Mouse (Mus musculus): ENCODE data around the gene Elovl6. TPM values are rescaled to one million over a fixed set of nuclear protein-coding genes. Genes with fewer than 3 reads are reported as not detected.

Elovl6 gene
- total and polyA plus RNA-seq, 3 experiments = 15.0 to 17.2 TPM; not detected in 1

DNA sequence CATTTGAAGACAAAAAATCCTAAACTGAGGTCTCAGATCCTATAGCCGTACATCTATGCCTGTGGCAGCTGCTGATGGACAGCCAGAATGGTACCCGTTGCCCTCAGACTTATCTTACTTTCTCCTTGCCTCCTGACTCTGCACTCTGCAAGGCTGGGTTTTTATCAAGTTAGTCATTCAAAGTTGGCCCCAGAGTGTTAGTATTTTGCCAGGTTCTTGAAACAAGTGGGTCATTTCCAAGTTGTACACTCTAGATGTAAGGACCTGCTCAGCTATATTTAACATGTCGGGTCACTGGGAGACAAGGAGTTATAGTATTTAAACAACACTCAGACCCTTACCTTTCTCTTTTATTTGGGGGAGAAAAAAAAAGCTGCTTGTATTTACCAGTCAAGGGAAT, 88.6 kb downstream of the Elovl6 start:
- H3K36me3 ChIP-seq (ENCODE audit: control insufficient read depth in 1 of 2, insufficient read depth in 2 of 2, low read length in 2 of 2) = no peaks in the 10 kb centered on the region; a peak in 1 of 4 replicates

DNA sequence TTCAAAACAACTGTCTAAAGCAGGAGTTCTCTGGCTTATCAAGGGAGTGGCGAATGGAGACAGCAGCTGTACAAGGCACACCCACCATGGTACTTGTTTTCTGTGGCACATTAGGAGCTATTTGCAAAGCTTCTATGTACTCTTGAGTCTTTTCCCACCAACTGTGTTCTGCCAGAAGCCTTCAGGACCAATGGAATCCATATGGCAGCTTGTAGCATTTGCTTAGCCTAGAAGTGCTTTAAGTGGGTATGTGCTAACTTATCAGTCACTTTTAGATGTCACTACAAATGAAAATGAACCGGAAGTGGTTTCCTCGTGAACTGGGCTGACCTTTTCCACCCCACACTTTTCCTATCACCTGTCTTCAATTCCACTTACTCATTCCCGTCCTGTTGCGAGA, 89.1 kb downstream of the Elovl6 start:
- no peaks in the 10 kb centered on the region for H3K79me2 ChIP-seq (ENCODE audit: control insufficient read depth, insufficient read depth, low read length, poor library complexity)
- no peak overlapping the region for H3K27ac ChIP-seq (ENCODE audit: control insufficient read depth, low read depth, low read length)
- TF ChIP-seq ZC3H11A (IDR thresholded peaks at IDR 0.05; ENCODE audit: low read depth, low read length) = no peak
- no peak for TF ChIP-seq SIN3A (IDR thresholded peaks at IDR 0.05; ENCODE audit: low read length)
- TF ChIP-seq HCFC1 (IDR thresholded peaks at IDR 0.05; ENCODE audit: low read depth, low read length) = no peak
- no peak for TF ChIP-seq MEF2A (IDR thresholded peaks at IDR 0.05; ENCODE audit: extremely low read depth, insufficient replicate concordance, low read depth, low read length, poor library complexity, severe bottlenecking)
- no peak for TF ChIP-seq MYC (IDR thresholded peaks at IDR 0.05; ENCODE audit: low read depth, low read length)
- no peak for TF ChIP-seq TBP (IDR thresholded peaks at IDR 0.05; ENCODE audit: low read depth, low read length)
- no peak for TF ChIP-seq POLR2AphosphoS2 (IDR thresholded peaks at IDR 0.05; ENCODE audit: low read length)
- TF ChIP-seq MAZ (IDR thresholded peaks at IDR 0.05; ENCODE audit: low read depth, low read length) = no peak
- TF ChIP-seq MYB (IDR thresholded peaks at IDR 0.05; ENCODE audit: low read depth, low read length) = no peak
- no peak for TF ChIP-seq BHLHE40 (IDR thresholded peaks at IDR 0.05; ENCODE audit: borderline replicate concordance, low read depth, low read length)
- no peak for TF ChIP-seq CHD2 (IDR thresholded peaks at IDR 0.05; ENCODE audit: low read length)
- no peak for TF ChIP-seq ETS1 (IDR thresholded peaks at IDR 0.05; ENCODE audit: low read depth, low read length)
- TF ChIP-seq TAL1 (IDR thresholded peaks at IDR 0.05; ENCODE audit: low read length) = no peak
- no peak for TF ChIP-seq MAFK (IDR thresholded peaks at IDR 0.05; ENCODE audit: borderline replicate concordance, low read depth, low read length)
- no peaks in the 10 kb centered on the region; a peak in 1 of 4 replicates for H3K4me1 ChIP-seq (ENCODE audit: control insufficient read depth in 1 of 2, insufficient read depth in 2 of 2, low read length in 2 of 2)
- H3K27me3 ChIP-seq (ENCODE audit: control insufficient read depth in 1 of 2, insufficient read depth in 2 of 2, low read length in 2 of 2) = no peaks in the 10 kb centered on the region
- DNase-seq (ENCODE audit: low read depth, low spot score) = no peak
- H3K4me3 ChIP-seq (ENCODE audit: control insufficient read depth in 1 of 2, insufficient read depth in 1 of 2, low read depth in 2 of 2, low read length in 2 of 2) = no peak overlapping the region
- H3K9ac ChIP-seq (ENCODE audit: control insufficient read depth, low read depth, low read length, poor library complexity, severe bottlenecking) = no peak overlapping the region
- H3K36me3 ChIP-seq (ENCODE audit: control insufficient read depth in 1 of 2, insufficient read depth in 2 of 2, low read length in 2 of 2) = no peaks in the 10 kb centered on the region; a peak in 1 of 4 replicates
- H3K9me3 ChIP-seq (replicated peaks; ENCODE audit: insufficient read depth, low read length) = no peaks in the 10 kb centered on the region

More for the DNA sequence above, 88.6 kb downstream of the Elovl6 start:
- H3K27ac ChIP-seq (ENCODE audit: control insufficient read depth, low read depth, low read length) = no peak overlapping the region
- DNase-seq (ENCODE audit: low read depth, low spot score) = no peak
- H3K9me3 ChIP-seq (replicated peaks; ENCODE audit: insufficient read depth, low read length) = no peaks in the 10 kb centered on the region
- H3K9ac ChIP-seq (ENCODE audit: control insufficient read depth, low read depth, low read length, poor library complexity, severe bottlenecking) = no peak overlapping the region
- H3K79me2 ChIP-seq (ENCODE audit: control insufficient read depth, insufficient read depth, low read length, poor library complexity) = no peaks in the 10 kb centered on the region
- H3K27me3 ChIP-seq (ENCODE audit: control insufficient read depth in 1 of 2, insufficient read depth in 2 of 2, low read length in 2 of 2) = no peaks in the 10 kb centered on the region
- no peak for TF ChIP-seq CHD1 (IDR thresholded peaks at IDR 0.05; ENCODE audit: low read depth, low read length)
- H3K4me3 ChIP-seq (ENCODE audit: control insufficient read depth in 1 of 2, insufficient read depth in 1 of 2, low read depth in 2 of 2, low read length in 2 of 2) = no peak overlapping the region
- no peaks in the 10 kb centered on the region; a peak in 1 of 4 replicates for H3K4me1 ChIP-seq (ENCODE audit: control insufficient read depth in 1 of 2, insufficient read depth in 2 of 2, low read length in 2 of 2)

GRCm38 (mm10) chr3:129622120-129622519, 90.0 kb downstream of the Elovl6 start:
- DNase-seq (ENCODE audit: low read depth, low spot score) = peak; percentile 27
- no peaks in the 10 kb centered on the region; a peak in 1 of 4 replicates for H3K36me3 ChIP-seq (ENCODE audit: control insufficient read depth in 1 of 2, insufficient read depth in 2 of 2, low read length in 2 of 2)
- TF ChIP-seq RCOR1 (IDR thresholded peaks at IDR 0.05; ENCODE audit: low read depth, low read length) (no peak), MAZ (IDR thresholded peaks at IDR 0.05; ENCODE audit: low read depth, low read length) (no peak), MAX (IDR thresholded peaks at IDR 0.05; ENCODE audit: low read length) (no peak), RAD21 (IDR thresholded peaks at IDR 0.05; ENCODE audit: low read depth, low read length) (peak; percentile 38), NELFE (IDR thresholded peaks at IDR 0.05; ENCODE audit: low read depth, low read length) (no peak), GATA1 (IDR thresholded peaks at IDR 0.05; ENCODE audit: low read depth, low read length) (no peak), SMC3 (IDR thresholded peaks at IDR 0.05; ENCODE audit: low read depth, low read length) (peak; percentile 50), EP300 (IDR thresholded peaks at IDR 0.05; ENCODE audit: low read depth in 1 of 2, low read length in 2 of 2) (no peak), POLR2AphosphoS2 (IDR thresholded peaks at IDR 0.05; ENCODE audit: low read length) (no peak), MXI1 (IDR thresholded peaks at IDR 0.05; ENCODE audit: low read depth, low read length) (no peak), KAT2A (conservative IDR thresholded peaks at IDR 0.05; ENCODE audit: low read depth, low read length) (no peak), ZKSCAN1 (IDR thresholded peaks at IDR 0.05; ENCODE audit: low read depth, low read length) (no peak), CTCF (IDR thresholded peaks at IDR 0.05 in 2 of 3, conservative IDR thresholded peaks at IDR 0.05 in 1 of 3; ENCODE audit: control insufficient read depth in 1 of 3, insufficient read depth in 1 of 3, low read depth in 2 of 3, low read length in 3 of 3, poor library complexity in 1 of 3, severe bottlenecking in 1 of 3) (peak; percentile 49 to 63 (median 62)), ZC3H11A (IDR thresholded peaks at IDR 0.05; ENCODE audit: low read depth, low read length) (peak; percentile 23)
- H3K4me3 ChIP-seq (ENCODE audit: control insufficient read depth in 1 of 2, insufficient read depth in 1 of 2, low read depth in 2 of 2, low read length in 2 of 2) = no peak overlapping the region
- H3K4me1 ChIP-seq (ENCODE audit: control insufficient read depth in 1 of 2, insufficient read depth in 2 of 2, low read length in 2 of 2) = no peaks in the 10 kb centered on the region; a peak in 1 of 4 replicates
- no peaks in the 10 kb centered on the region for H3K9me3 ChIP-seq (replicated peaks; ENCODE audit: insufficient read depth, low read length)
- no peak overlapping the region for H3K9ac ChIP-seq (ENCODE audit: control insufficient read depth, low read depth, low read length, poor library complexity, severe bottlenecking)
- no peak overlapping the region for H3K27ac ChIP-seq (ENCODE audit: control insufficient read depth, low read depth, low read length)
- H3K79me2 ChIP-seq (ENCODE audit: control insufficient read depth, insufficient read depth, low read length, poor library complexity) = no peaks in the 10 kb centered on the region
- H3K27me3 ChIP-seq (ENCODE audit: control insufficient read depth in 1 of 2, insufficient read depth in 2 of 2, low read length in 2 of 2) = no peaks in the 10 kb centered on the region

All from MEL (cell line).